29 mouse cellular contexts compared by ENCODE assay signal in genomic region chr12:38468191-38468590, GRCm38 (mm10).
"Had no signal": no experiment of that assay in that cellular context is flagged by ENCODE, and none has a peak within 500 bp of the region (broad histone marks: within the 10 kb centered on the region; RNA-seq: fewer than 3 reads in every experiment).

No protein-coding gene starts in this region.

- H3K9ac ChIP-seq: limb, embryonic 12.5 days; limb, embryonic 13.5 days; limb, embryonic 15.5 days; liver, embryonic 12.5 days; liver, embryonic 13.5 days; liver, embryonic 14.5 days; liver, embryonic 15.5 days; liver, postnatal 0 days; midbrain, embryonic 12.5 days; midbrain, embryonic 13.5 days; midbrain, embryonic 15.5 days; neural tube, embryonic 12.5 days had no signal

- H3K9me3 ChIP-seq: limb, embryonic 10.5 days; limb, embryonic 12.5 days; limb, embryonic 13.5 days; limb, embryonic 15.5 days; liver, embryonic 13.5 days; liver, embryonic 15.5 days; midbrain, embryonic 10.5 days; midbrain, embryonic 12.5 days; midbrain, embryonic 13.5 days; midbrain, embryonic 15.5 days; neural tube, embryonic 12.5 days had no signal

- H3K4me3 ChIP-seq: left cerebral cortex, adult 2 months; limb, embryonic 10.5 days; limb, embryonic 12.5 days; limb, embryonic 13.5 days; limb, embryonic 15.5 days; liver, embryonic 12.5 days; liver, embryonic 13.5 days; liver, embryonic 15.5 days; megakaryocyte, embryonic 14.5 days; midbrain, embryonic 10.5 days; midbrain, embryonic 12.5 days; midbrain, embryonic 13.5 days; midbrain, embryonic 15.5 days; myocyte; neural tube, embryonic 12.5 days had no signal

- H3K27me3 ChIP-seq: limb, embryonic 12.5 days; limb, embryonic 13.5 days; limb, embryonic 15.5 days; liver, embryonic 12.5 days; liver, embryonic 13.5 days; liver, embryonic 15.5 days; megakaryocyte, embryonic 14.5 days; midbrain, embryonic 12.5 days; midbrain, embryonic 13.5 days; midbrain, embryonic 15.5 days; neural tube, embryonic 12.5 days had no signal

- H3K27ac ChIP-seq: left cerebral cortex, adult 2 months; limb, embryonic 10.5 days; limb, embryonic 12.5 days; limb, embryonic 13.5 days; limb, embryonic 15.5 days; liver, embryonic 12.5 days; liver, embryonic 13.5 days; liver, embryonic 14.5 days; liver, embryonic 15.5 days; macrophage; midbrain, embryonic 10.5 days; midbrain, embryonic 12.5 days; midbrain, embryonic 13.5 days; midbrain, embryonic 15.5 days; neural tube, embryonic 12.5 days had no signal

- ATAC-seq: liver, embryonic 12.5 days; liver, postnatal 0 days; midbrain, embryonic 13.5 days; midbrain, embryonic 15.5 days; midbrain, embryonic 16.5 days had no signal

- H3K36me3 ChIP-seq: limb, embryonic 10.5 days; limb, embryonic 12.5 days; limb, embryonic 13.5 days; limb, embryonic 15.5 days; liver, embryonic 12.5 days; liver, embryonic 13.5 days; liver, embryonic 15.5 days; midbrain, embryonic 10.5 days; midbrain, embryonic 12.5 days; midbrain, embryonic 13.5 days; midbrain, embryonic 15.5 days; neural tube, embryonic 12.5 days had no signal

- H3K4me1 ChIP-seq: limb, embryonic 10.5 days; limb, embryonic 12.5 days; limb, embryonic 13.5 days; limb, embryonic 15.5 days; liver, embryonic 12.5 days; liver, embryonic 13.5 days; liver, embryonic 15.5 days; megakaryocyte, embryonic 14.5 days; midbrain, embryonic 10.5 days; midbrain, embryonic 12.5 days; midbrain, embryonic 13.5 days; midbrain, embryonic 15.5 days; neural tube, embryonic 12.5 days had no signal

- H3K4me2 ChIP-seq: limb, embryonic 12.5 days; limb, embryonic 13.5 days; limb, embryonic 15.5 days; liver, embryonic 11.5 days; liver, embryonic 12.5 days; liver, embryonic 13.5 days; liver, embryonic 15.5 days; midbrain, embryonic 11.5 days; midbrain, embryonic 12.5 days; midbrain, embryonic 13.5 days; midbrain, embryonic 15.5 days; neural tube, embryonic 12.5 days had no signal

- DNase-seq: layer of hippocampus, postnatal 36 days; left cerebral cortex, postnatal 4 days; liver; liver, embryonic 13.5 days; liver, postnatal 0 days; lung, adult 18-20 months; lung, adult 2 months; lung, postnatal 14 days; lung, postnatal 36 days; midbrain, embryonic 14.5 days had no signal
